Mouse (Mus musculus): ENCODE results near the gene Polr2l.

- TF ChIP-seq CTCF (IDR thresholded peaks at IDR 0.05; ENCODE audit: borderline replicate concordance, insufficient read depth, low read depth, low read length), result no peak
- no peak for TF ChIP-seq POLR2A (IDR thresholded peaks at IDR 0.05; ENCODE audit: borderline replicate concordance, insufficient read depth, low read length)
Observed at GRCm38 (mm10) chr7:141493729-141494128, 18.8 kb upstream of the Polr2l start.

Data from cerebellum, adult 2 months (tissue).